Mouse (Mus musculus): ENCODE measurements at regions not wholly inside any gene's neighbourhood (a gene's known extent, or its start where the extent isn't known, plus 50 kb on each side); places are given as distances from the start of the nearest gene placed in this dataset.

DNA sequence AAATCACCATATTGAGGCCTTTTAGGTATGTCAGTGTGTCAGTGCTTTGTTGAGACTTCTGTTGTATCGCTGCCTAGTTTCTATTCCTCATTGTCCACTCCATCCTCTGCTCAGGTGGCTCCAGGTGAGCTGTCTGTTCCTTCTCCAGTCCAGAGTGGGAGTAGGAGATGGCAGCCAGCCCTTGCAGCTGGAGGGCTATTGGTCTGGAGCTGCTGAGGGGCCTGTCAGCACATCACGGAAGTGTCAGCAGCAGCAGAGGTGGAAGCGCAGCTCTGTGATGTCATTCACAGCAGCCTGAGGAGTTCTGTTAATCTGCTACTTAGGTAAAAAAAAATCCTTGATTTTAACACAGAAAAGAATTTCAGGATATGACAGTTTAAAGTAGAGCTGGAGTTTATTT, 126.0 kb upstream of the Adra1b start:
- TF ChIP-seq CTCF (conservative IDR thresholded peaks at IDR 0.05 in 1 of 2, IDR thresholded peaks at IDR 0.05 in 1 of 2; ENCODE audit: low read depth in 2 of 2, low read length in 2 of 2) = no peak
- no peak for TF ChIP-seq POLR2A (IDR thresholded peaks at IDR 0.05; ENCODE audit: low read depth, low read length)
- no peak for TF ChIP-seq MAFK (IDR thresholded peaks at IDR 0.05; ENCODE audit: insufficient replicate concordance, low read length)
- TF ChIP-seq ZKSCAN1 (IDR thresholded peaks at IDR 0.05; ENCODE audit: borderline replicate concordance, low read depth, low read length) = no peak
- TF ChIP-seq RAD21 (IDR thresholded peaks at IDR 0.05; ENCODE audit: low read depth, low read length) = no peak
- TF ChIP-seq UBTF (IDR thresholded peaks at IDR 0.05; ENCODE audit: low read depth, low read length) = no peak
- no peak for TF ChIP-seq TCF12 (IDR thresholded peaks at IDR 0.05; ENCODE audit: low read depth, low read length)
- no peak for TF ChIP-seq CHD2 (IDR thresholded peaks at IDR 0.05; ENCODE audit: low read length)
- TF ChIP-seq MEF2A (IDR thresholded peaks at IDR 0.05; ENCODE audit: borderline replicate concordance, low read depth, low read length) = no peak
- no peak for TF ChIP-seq USF1 (IDR thresholded peaks at IDR 0.05; ENCODE audit: low read depth, low read length)

All from CH12.LX (cell line).